Mouse (Mus musculus) neutrophil, adult 5-6 weeks (primary cell): ENCODE data around the gene Elmo3. TPM values are rescaled to one million over a fixed set of nuclear protein-coding genes. Genes with fewer than 3 reads are reported as not detected.
A peak's percentile ranks its signal among the peaks of the same experiment; 100 is the strongest.

Experiments used
- ATAC-seq: fragments of 151-379, 151-347 bp; 2 replicates; pipeline ENCODE4 v1.8.0; 2017; ENCODE audit warnings: mild to moderate bottlenecking, moderate TSS enrichment; ENCODE audit not compliant: insufficient number of reproducible peaks, poor library complexity, low FRiP score, severe bottlenecking; ENCODE audit errors: extremely low read depth
- total RNA-seq: library from RNA; stranded (forward); fragments of 200-1000 nt; gene quantifications from 2 replicates; pipeline ENCODE4 v1.2.3, GENCODE M21; 2017

The Elmo3 gene
- total RNA-seq, 1 experiment from 2014 or later = 2.9 TPM

DNA sequence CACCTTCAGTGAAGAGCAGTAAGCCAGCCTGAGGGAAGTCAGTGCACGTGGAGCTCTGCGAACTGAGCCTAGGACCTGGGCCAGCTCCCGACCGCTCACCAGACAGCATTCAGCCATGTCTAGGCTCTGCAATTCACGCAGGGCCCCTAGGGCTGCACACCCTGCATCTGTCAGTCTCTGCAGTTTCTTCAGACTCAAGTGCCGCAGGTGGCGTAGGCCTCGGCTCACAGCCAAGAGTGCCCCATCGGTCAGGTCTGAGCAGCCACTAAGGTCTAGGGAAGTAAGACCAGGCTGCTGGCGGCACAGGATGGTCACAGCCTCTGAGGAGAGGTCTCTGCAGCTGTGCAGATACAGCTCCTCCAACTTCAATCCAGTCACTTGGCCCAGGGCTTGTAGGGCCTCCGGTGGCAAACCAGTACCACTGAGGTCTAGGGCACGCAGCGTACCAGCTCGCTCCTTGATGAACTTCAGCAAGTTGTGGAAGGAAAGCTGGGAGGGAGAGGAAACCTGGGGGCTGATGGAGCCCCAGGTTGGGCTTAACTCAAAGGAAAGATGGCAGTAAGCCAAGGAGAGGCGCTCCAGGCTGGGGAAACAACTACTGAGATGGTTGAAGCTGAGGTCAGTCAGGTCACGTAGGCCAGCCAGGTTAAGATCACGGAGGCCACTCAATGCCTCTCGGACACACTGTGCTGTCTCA, 9.8 kb downstream of the Elmo3 start:
- ATAC-seq = no peak

DNA sequence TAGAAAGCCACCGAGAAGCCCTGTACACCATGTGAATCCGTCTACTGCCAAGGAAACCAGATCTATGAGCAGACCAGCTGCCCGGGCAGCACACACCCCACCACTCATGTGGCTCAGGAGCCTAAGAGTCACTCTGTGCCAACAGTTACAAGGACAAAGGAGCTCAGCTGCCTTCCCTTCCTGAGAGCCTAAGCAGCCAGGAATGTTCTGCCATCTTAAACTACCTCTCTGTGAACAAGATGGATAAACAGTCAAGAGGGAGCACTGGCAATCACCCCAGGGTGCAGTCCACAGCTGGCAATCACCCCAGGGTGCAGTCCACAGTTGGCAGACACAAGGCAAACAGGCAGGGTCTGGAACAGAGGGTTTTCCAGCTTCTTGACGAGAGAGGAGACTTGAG, 12.5 kb downstream of the Elmo3 start:
- ATAC-seq = no peak

DNA sequence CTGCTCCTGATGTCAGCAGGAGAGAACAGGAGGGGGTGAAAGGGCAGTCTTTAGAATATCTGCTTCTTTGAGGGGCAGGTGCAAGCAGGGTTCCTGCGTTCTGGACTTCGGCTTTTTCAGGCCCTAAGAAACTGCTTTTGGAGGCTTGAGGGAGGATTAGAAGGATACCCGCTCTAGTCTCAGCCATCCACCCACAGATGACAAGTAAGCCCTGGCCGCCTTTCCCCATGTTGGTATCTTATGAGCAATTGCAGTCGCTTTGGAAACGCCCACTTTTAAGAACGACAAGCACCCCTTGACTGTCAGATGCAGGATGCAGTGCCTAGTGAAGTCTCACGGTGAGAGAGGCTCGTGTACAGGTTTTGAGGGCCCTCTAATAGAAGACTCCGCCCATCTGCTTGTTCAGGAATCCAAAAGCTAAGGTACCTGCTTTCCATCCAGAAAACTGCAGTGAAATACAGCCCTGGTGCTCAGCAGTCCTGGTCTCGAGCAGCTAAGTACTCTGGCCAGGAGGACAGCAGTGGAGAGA, 13.3 kb downstream of the Elmo3 start:
- no peak for ATAC-seq

DNA sequence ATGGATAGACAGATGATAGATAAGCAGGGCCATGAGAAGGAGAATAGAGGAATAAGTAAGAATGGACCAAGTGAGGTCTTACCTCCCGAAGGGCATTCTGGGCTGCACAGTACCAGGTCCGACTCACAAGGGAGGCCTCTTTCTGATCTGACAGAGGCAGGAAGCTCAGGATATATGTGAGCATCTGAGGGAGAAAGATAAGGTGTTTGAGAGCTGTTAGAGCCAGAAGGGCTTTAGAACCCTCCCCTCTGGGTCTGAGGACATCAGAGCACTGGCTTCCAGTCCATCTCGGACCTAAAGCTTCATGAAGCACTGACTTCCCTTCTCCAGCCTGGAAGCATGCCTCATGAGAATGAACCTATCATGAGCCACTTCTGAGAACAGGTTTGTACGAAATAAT, 17.8 kb downstream of the Elmo3 start:
- ATAC-seq = no peak

DNA sequence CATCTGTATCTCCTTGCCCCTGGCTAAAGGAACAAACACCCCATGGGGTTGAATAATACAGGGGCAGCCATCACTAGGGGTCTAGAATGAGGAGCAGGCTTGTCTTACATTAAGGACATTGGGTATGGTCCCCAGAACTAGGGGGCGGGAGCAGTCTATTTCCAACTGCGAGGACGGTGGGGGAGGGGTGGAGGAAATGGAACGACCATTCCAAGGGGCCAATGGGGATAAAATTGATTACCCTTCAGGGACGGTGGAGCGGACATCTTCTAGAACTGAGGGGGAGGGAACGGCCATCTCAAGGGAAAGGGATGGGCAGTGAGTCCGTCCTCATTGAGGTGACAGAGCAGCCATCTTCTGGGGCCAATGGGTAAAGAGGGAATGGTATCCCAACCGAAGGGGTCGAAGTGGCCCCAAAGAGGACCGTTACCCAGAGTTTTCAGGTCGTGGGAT, 20.3 kb downstream of the Elmo3 start:
- ATAC-seq = no peak

DNA sequence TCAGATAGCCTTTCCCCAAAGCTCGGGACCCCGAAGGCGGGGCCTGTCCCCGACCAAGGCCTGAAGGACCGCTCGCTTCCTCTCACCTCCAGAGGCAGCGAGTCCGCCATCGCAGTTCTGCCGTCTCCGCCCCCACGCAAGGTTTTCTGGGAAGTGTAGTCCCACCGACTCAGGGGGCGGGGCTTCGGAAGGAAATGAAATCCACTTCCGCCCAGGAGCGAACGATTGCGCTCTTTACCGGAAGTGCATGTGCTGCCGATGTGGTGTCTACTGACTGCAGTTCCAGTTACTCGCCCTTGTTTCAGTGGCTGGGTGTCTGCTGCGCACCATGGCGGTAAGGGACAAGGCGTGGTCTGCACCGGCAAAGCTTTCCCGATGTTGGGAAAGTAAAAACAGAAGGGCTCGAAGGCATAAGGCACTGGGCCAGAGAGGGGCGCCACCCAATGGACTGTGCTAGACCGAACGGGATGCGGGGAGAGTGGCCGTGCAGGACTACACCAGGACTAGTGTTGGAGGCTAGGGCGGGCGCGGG, 20.8 kb downstream of the Elmo3 start, which contains the start of the genes Lrrc29 and Tmem208:
Lrrc29 (minus strand) TSS at position 138 of the 532 bp plus-strand sequence.
Tmem208 (plus strand) TSS at position 214 of the 532 bp plus-strand sequence.
- ATAC-seq = peak; percentile 95

DNA sequence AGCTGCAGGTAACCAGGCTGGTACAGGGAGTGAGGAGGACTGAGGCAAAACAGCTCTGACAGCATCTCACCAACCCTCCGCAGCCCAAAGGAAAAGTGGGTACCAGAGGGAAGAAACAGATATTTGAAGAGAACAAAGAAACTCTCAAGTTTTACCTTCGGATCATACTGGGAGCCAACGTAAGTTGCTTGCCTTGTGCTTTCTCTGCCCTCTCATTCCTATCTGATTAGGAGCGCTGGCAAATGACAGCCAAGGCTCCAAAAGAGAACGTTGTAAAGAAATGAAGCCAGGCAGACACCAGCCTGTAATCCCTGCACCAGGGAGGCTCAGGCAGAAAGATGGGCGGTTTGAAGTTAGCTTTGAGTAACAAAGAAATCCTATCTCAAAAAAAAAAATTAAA, 21.6 kb downstream of the Elmo3 start:
- no peak for ATAC-seq

DNA sequence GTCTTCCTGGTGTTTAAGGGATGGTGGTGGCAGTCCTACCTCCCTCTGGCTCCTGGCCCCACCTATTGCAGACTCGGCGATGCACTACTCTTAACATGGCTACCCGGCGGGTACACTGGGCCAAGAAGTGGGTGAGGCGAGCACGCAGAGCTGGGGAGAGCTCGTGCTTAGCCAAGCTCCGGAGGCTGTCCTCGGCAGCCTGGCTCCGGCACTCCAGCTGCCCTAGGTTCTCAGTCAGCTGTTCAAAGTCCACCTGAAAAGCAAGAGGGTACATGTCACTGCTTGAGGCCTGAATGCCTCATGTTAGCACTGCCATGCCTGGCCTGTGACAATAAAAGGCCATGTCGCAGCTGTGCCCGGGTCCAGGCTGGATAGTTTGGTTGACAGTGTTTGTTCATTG, 24.9 kb downstream of the Elmo3 start:
- no peak for ATAC-seq

DNA sequence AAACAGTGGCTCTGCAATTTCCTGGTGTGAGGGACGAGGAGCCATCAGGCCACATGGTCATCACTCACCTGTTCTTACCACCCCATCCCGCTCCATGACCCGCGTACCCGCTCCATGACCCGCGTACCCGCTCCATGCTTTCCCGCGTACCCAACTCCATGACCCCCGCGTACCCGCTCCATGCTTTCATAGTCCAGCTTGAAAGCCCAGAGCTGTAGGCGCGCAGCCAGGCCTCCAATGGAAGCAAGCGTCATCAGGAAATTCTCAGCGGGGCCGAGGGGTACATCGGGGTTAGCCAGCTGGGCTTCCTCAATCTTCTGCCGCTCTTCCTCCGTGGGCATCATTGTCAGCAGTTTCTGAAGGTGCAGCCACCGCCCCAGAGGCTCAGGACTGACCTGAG, 26.1 kb downstream of the Elmo3 start:
- ATAC-seq = no peak

DNA sequence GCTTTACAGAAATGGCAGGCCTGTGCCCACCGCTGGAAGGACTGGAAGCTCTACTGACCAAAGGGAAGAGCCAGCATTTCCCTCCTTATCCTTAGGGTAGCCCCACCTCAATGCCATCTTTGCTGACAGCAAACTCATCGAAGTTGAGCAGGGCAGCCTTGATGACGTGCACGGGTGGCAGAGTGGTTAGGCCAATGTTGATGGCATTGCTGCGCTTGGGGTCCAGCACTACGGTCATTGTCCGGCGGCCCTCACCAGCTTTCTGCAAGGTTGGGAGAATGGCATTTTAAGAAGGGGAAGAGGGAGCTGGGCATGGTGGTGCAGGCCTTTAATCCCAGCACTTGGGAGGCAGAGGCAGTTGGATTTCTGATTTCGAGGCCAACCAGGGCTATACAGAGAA, 26.5 kb downstream of the Elmo3 start:
- no peak for ATAC-seq

DNA sequence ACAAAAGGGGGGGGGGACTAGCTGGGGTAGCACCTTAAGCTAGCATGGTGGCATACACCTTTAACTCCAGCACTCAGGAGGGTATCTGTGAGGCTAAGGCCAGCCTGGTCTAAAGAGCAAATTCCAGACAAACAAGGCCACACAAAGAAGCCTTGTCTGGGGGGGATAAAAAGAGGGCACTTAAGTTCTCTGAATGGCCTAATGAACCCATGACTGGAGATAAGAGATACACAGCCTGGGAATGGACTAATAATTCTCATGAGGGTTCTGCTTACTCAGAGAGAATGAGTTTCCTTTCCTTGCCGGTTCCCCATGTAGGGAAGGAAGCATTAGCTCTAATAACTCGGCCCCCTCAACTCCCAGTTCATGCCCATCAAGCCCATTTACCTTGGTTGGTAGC, 27.1 kb downstream of the Elmo3 start:
- no peak for ATAC-seq

DNA sequence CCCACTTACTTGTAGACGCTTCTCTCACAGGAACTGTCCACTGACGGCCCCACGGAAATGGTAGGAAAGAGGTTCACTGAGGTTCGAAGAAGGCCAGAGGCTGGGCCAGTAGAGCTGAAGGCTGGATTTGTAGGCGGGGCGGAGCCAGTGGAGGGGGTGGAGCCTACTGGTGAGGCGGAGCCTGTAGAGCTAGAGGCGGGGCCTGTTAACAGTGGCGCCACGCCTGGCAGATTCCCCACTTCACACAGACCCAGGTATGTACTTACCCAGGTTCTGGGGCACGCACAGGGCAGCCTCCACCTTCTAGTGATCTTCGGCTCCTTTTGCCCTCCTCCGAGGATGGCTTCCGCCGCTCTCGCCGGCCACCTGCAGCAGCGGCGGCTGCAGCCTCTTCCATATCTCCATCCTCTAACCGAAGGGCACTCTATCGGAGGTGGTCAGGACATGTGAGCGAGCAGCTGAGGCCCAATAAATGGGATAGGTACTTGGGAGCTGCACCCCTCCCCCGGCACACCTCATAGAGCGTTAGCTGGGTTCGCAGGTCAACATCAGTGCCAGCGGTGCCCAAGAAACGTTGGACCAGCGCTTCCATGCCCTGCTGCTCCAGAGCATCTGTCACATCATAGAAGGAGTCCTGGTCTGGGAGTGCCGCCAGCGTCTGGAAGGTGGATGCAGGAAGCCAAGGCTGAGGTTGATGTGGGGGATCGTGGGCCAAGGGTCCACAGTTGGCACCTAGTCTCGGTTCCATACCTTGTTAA, 31.2 kb downstream of the Elmo3 start:
- ATAC-seq = no peak

DNA sequence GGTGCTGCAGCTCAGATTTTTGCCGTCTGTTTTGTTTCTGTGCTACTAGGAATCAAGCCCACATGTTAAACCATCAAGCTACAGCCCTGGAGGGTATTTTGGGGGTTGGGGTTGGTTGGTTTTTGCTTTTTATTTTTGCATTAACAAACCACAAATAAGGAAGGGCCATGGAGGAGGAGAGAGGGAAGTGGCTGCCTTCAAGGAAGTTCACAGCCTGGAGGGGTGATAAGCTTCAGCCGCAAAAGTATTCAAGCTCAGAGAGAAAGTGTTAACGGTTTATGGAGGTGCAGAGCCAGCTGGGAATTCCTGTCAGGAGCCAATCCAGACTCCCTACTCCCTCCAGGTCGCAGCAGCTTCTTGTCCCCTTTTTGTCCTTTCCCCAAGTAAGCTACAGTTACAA, 33.6 kb downstream of the Elmo3 start:
- ATAC-seq = no peak

DNA sequence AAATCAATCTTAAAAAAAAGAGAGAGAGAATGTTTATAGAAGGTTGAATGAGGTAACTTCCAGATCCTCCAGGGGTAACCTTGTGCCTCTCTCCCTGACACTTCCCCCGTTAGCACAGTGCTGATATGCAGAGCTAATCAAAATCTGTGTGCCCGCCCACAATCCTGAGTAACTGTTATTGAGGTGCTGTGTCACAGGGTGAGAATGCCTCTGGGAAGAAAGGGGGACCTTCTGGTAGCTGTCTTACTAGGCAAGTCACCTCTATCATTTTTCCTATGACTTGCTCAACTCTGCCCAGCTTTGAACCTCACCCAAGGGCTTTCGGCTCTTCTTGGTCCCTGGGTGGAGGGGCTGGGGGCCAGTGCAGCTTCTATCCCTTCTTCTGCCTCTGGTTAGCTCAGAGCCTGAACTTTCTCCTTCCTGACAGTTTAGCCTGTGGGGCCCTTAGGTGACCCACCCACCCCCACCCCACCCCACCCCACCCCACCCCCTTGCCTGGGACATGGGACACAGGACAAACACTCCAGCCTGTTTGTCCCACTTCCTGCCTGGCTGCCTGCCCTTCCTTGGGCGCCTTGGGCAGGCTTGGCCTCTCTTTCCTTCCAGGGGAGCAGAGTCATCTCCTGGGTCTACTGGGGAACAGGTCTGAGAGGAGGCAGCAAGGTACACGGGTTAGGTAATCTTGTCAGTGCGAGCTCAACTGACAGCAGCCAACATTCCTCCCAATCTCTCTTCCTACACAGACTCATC, 34.7 kb downstream of the Elmo3 start:
- ATAC-seq = no peak

DNA sequence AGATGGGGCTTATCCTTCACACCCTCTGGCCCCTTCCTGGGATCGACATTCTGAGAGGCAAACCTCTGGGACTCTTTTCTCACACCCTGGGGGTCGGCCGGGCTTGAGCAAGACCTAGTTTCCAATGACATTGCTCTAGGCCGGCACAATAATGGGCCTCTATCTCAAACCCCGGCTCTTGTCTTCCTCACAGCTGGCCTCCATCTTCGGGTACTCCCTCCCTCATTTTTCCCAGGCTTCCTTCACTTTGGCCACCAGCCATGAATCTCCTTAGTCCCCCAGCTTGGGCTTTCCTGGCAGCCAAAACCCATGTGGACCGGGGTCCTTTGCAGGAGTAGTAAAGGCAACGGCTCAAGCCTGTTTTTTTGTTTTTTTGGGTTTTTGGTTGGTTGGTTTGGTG, 36.0 kb downstream of the Elmo3 start:
- no peak for ATAC-seq

DNA sequence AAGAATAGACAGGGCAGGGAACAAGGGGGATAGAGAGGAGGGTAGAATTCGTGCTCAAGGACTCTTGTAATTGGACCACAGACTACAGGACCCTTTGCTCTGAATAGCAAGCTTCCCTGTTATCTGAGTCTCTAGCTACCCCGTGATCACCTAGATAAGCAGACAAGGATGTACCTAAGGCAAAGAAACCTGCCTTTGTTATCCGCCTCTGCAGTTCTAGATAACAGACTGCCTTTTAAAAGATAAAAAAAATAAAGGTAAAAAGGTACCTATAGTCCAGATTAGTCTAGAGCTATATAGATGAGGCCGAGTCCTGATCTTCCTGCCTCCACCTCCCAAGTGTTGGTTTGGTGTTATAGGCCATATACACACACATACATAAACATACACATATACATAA, 37.4 kb downstream of the Elmo3 start:
- no peak for ATAC-seq

DNA sequence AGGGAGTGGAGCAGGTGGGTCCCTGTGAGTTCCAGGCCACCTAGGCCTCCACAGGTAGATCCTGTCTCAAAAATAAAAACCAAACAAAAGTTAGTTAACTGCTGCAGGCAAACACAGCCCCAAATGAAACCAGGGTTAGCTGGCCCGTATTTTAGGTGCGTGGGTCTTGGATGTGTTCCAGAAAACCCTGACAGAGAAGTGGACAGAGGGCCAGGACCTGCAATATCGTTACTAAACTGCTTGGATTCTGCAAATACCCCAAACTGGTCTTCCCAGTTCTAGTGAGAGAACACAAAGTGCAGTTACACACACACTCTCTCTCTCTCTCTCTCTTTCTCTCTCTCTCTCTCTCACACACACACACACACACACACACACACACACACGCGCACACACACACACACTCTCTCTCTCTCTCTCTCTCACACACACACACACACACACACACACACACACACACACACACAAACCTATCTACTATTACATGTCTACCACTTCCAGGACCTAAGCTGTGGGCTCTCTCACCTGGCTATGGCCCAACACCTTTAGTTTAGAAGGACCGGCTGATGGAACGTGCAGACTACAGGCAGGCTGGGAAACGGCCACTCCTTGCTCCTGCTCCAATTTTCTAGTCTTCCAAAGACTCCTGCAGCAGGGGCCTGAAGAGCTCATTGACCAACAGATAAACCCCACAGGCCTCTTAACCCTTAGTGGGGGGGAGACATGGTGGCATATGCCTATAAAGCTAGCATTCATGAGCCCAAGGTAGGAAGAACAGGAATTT, 38.6 kb downstream of the Elmo3 start:
- no peak for ATAC-seq
